Mouse (Mus musculus): ENCODE results near the gene Gm21560. TPM values are rescaled to one million over a fixed set of nuclear protein-coding genes. Genes with fewer than 3 reads are reported as not detected.
"Not testable (repeated sequence)": the region's sequence is repeated elsewhere in the genome, so short reads cannot be mapped to it uniquely, and the experiment has no call there.

Gm21560 gene
- not detected in 2 replicates for polyA plus RNA-seq (2015; fragmentation: Nextera tagmentation; extraction: Ambion mirVana)

DNA sequence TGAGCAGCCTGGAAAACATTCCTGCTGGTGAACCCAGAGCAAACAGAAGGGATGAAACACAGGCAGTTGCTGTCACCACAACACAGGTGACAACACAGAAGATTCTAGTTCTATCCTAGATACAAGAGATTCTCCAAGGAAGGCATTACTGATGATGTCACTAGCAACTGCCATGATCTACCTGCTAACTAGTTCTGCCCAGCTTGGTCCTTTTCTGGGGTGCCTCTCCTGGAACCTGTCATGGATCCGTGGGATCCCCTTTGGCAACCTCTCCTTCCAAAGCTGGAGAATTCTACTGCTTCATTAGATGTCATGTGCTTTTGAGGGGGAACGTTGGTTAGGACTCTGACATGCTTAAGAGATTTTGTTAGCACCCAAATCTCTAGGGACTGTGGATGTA is at the start of gene Gm21560:
TSS of gene Gm21560 (minus strand) at position 101 of the 400 bp plus-strand sequence.
- H3K4me1 ChIP-seq (replicated peaks; ENCODE audit: control insufficient read depth, insufficient read depth, low read length); H3K9me3 ChIP-seq (ENCODE audit: control insufficient read depth, low read length); H3K27me3 ChIP-seq (replicated peaks; ENCODE audit: control insufficient read depth, insufficient read depth, low read length); ATAC-seq; H3K36me3 ChIP-seq (ENCODE audit: control insufficient read depth, insufficient read depth); H3K4me3 ChIP-seq (replicated peaks; ENCODE audit: low read length); H3K9ac ChIP-seq (replicated peaks; ENCODE audit: low read depth, low read length); H3K4me2 ChIP-seq (ENCODE audit: low read length); H3K27ac ChIP-seq (ENCODE audit: low read length): not testable (repeated sequence)
- 50% methylated on average over 1 of the region's 2 CpGs for WGBS

DNA sequence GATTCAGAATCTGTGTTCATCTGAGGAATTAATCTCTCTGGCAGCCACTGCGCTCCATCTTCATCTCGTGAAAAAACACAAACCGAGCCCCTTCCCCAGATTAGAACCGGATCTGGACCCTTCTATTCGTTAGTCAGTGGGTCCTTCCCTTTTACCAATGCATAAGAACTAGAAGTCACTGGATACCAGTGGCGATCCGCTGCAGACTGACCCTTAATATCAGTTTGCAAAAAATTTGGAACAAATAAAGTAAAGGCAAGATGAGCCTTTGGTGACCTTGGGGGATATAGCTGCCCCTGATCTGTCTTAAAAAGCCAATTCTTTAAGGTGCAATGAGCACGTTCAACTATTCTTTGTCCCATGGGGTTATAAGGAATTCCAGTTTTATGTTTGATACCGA is 55.6 kb downstream of the Gm21560 start:
- H3K27me3 ChIP-seq (replicated peaks; ENCODE audit: control insufficient read depth, insufficient read depth, low read length); H3K4me1 ChIP-seq (replicated peaks; ENCODE audit: control insufficient read depth, insufficient read depth, low read length); H3K36me3 ChIP-seq (ENCODE audit: control insufficient read depth, insufficient read depth); H3K9ac ChIP-seq (replicated peaks; ENCODE audit: low read depth, low read length); H3K4me2 ChIP-seq (ENCODE audit: low read length); H3K27ac ChIP-seq (ENCODE audit: low read length); ATAC-seq; H3K9me3 ChIP-seq (ENCODE audit: control insufficient read depth, low read length); H3K4me3 ChIP-seq (replicated peaks; ENCODE audit: low read length): not testable (repeated sequence)
- 97% methylated on average over 4 of the region's 9 CpGs for WGBS

DNA sequence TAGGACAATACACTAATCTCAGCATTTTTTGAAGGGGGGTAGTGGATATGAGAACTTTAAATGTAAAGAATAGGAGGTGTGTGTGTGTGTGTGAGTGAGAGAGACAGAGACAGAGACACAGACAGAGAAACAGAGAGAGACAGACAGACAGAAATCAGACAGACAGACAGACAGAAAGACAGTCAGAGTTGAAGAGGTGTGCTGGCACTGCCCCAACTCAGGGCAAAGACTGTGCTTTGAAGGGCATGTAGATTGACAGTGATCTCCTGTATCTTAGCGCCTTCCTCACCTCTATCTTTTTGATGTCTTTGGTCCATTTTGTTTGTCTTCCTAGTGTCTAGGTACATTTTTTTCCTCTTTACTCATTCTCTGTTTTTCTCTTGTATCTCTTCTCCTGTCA is 58.0 kb downstream of the Gm21560 start:
- H3K27me3 ChIP-seq (replicated peaks; ENCODE audit: control insufficient read depth, insufficient read depth, low read length); H3K4me3 ChIP-seq (replicated peaks; ENCODE audit: low read length); H3K4me1 ChIP-seq (replicated peaks; ENCODE audit: control insufficient read depth, insufficient read depth, low read length); H3K9me3 ChIP-seq (ENCODE audit: control insufficient read depth, low read length); H3K9ac ChIP-seq (replicated peaks; ENCODE audit: low read depth, low read length); H3K4me2 ChIP-seq (ENCODE audit: low read length); H3K27ac ChIP-seq (ENCODE audit: low read length); ATAC-seq; H3K36me3 ChIP-seq (ENCODE audit: control insufficient read depth, insufficient read depth): not testable (repeated sequence)
- 100% methylated on average over 1 of the region's 1 CpGs for WGBS

Other genes starting within 250 kb of the Gm21560 start
- gene Gm3453, start 240.2 kb downstream of the Gm21560 start, polyA plus RNA-seq (2015; fragmentation: Nextera tagmentation; extraction: Ambion mirVana) = not detected in 2 replicates
- gene Gm6337, start 161.0 kb downstream of the Gm21560 start, polyA plus RNA-seq (2015; fragmentation: Nextera tagmentation; extraction: Ambion mirVana) = not detected in 2 replicates
- gene Gm8206, start 125.3 kb downstream of the Gm21560 start, polyA plus RNA-seq (2015; fragmentation: Nextera tagmentation; extraction: Ambion mirVana) = 3.7 and 4.0 TPM in 2 replicates
- 3.3 and 3.6 TPM in 2 replicates for gene Gm3468, start 110.6 kb downstream of the Gm21560 start, polyA plus RNA-seq (2015; fragmentation: Nextera tagmentation; extraction: Ambion mirVana)
- gene Gm3476, start 93.5 kb downstream of the Gm21560 start, polyA plus RNA-seq (2015; fragmentation: Nextera tagmentation; extraction: Ambion mirVana) = not detected in 2 replicates
- gene Gm3411, start 68.0 kb upstream of the Gm21560 start, polyA plus RNA-seq (2015; fragmentation: Nextera tagmentation; extraction: Ambion mirVana) = 5.8 and 6.5 TPM in 2 replicates
- 0.29 TPM in 1 of 2 replicates, not detected in the other for gene Gm21103, start 85.6 kb upstream of the Gm21560 start, polyA plus RNA-seq (2015; fragmentation: Nextera tagmentation; extraction: Ambion mirVana)
- gene Gm3618, start 124.4 kb upstream of the Gm21560 start, polyA plus RNA-seq (2015; fragmentation: Nextera tagmentation; extraction: Ambion mirVana) = not detected in 2 replicates
- not detected in 2 replicates for gene Gm16440, start 171.0 kb upstream of the Gm21560 start, polyA plus RNA-seq (2015; fragmentation: Nextera tagmentation; extraction: Ambion mirVana)
- 3.1 and 3.6 TPM in 2 replicates for gene Gm3591, start 193.2 kb upstream of the Gm21560 start, polyA plus RNA-seq (2015; fragmentation: Nextera tagmentation; extraction: Ambion mirVana)
- not detected in 2 replicates for gene Gm3594, start 225.3 kb upstream of the Gm21560 start, polyA plus RNA-seq (2015; fragmentation: Nextera tagmentation; extraction: Ambion mirVana)